Mouse (Mus musculus) myocyte (in vitro differentiated cells): Measurements from ENCODE around the gene Lmo7.

Source experiments
- CEBPB ChIP-seq: IDR thresholded peaks from 2 replicates; pipeline ENCODE4 v1.6.1; 2011; ENCODE audit warnings: mild to moderate bottlenecking, moderate library complexity; ENCODE audit not compliant: poor library complexity, insufficient read depth, severe bottlenecking
- POLR2A ChIP-seq: IDR thresholded peaks from one replicate; pipeline ENCODE4 v1.6.1; 2011; ENCODE audit warnings: low read depth, mild to moderate bottlenecking, control low read depth, moderate library complexity; ENCODE audit not compliant: insufficient read length
- POLR2AphosphoS2 ChIP-seq: IDR thresholded peaks from one replicate; pipeline ENCODE4 v1.6.1; 2011; ENCODE audit warnings: low read depth, control low read depth; ENCODE audit not compliant: insufficient read length
- USF1 ChIP-seq: IDR thresholded peaks from one replicate; pipeline ENCODE4 v1.6.1; 2011; ENCODE audit warnings: low read depth, mild to moderate bottlenecking, control low read depth, moderate library complexity

GRCm38 (mm10) chr14:101862088-101862487, 132.3 kb downstream of the Lmo7 start:
- no peak for TF ChIP-seq POLR2AphosphoS2
- TF ChIP-seq POLR2A, result no peak
- TF ChIP-seq USF1, result no peak
- TF ChIP-seq CEBPB, result no peak
